Mouse (Mus musculus): ENCODE results near the gene Efhc1. TPM values are rescaled to one million over a fixed set of nuclear protein-coding genes. Genes with fewer than 3 reads are reported as not detected.
A peak's percentile ranks its signal among the peaks of the same experiment; 100 is the strongest.

Gene Efhc1
- polyA plus RNA-seq, 1 experiment = not detected

DNA sequence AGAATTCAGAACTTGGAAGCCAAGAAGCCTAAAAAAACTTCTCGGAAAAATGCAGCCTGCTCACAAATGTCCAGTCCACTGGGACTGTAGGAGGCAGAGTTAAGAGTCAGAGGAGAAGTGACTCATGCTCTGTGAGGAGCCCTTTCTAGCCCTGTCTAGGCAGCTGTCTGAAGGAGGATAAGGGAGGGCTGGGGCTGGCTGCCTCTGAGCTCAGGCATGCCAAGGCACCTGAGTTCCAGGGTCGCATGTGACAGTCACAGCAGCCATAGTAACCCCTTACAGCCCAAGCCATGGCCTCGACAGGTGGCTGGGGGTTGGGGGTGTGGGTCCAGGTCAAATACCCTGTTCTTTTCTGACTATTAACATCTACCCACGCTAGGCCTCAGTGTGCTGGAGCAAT, 57.5 kb downstream of the Efhc1 start:
- Histone ChIP-seq H3K27ac (ENCODE audit: insufficient read depth, low read depth, low read length) (peak overlapping the region; percentile 88), H3K4me1 (ENCODE audit: control insufficient read depth, insufficient read depth, low read length) (peaks cover 25% of the 10 kb centered on the region), H3K4me3 (ENCODE audit: insufficient read depth, low read depth, low read length) (no peak overlapping the region)
- WGBS = 39% methylated on average over 4 of the region's 4 CpGs
- TF ChIP-seq POLR2A (IDR thresholded peaks at IDR 0.05; ENCODE audit: insufficient read depth, low read depth, low read length) (no peak), CTCF (IDR thresholded peaks at IDR 0.05; ENCODE audit: insufficient read depth, low read depth, low read length) (no peak)

DNA sequence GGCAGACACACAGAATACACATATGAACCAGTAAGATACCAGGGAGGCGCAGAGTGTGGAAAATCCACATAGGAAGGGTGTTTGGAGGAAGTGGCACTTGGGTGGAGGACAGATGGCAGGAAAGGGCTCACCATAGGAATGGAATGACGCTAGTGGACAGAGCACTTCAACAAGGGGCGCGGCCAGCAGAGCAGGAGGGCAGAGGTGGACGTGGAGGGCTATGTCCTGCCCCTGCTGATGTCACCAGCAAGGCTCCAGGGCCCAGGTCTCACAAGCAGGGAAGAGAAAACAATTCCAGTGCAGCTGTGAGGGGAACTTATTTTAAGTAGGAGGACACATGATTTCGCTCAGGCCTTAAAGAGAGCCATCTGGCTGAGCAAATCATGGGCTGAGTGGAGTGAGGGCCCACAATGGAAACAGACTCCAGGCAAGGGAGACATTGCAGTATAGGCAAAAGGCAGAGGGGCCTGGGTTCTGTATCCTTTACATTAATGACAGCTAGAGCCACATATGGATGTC, 58.9 kb downstream of the Efhc1 start:
- TF ChIP-seq CTCF (IDR thresholded peaks at IDR 0.05; ENCODE audit: insufficient read depth, low read depth, low read length) (no peak), POLR2A (IDR thresholded peaks at IDR 0.05; ENCODE audit: insufficient read depth, low read depth, low read length) (no peak)
- WGBS = 78% methylated on average over 6 of the region's 6 CpGs
- Histone ChIP-seq H3K4me3 (ENCODE audit: insufficient read depth, low read depth, low read length) (no peak overlapping the region), H3K27ac (ENCODE audit: insufficient read depth, low read depth, low read length) (peak overlapping the region; percentile 82), H3K4me1 (ENCODE audit: control insufficient read depth, insufficient read depth, low read length) (peaks cover 32% of the 10 kb centered on the region)

DNA sequence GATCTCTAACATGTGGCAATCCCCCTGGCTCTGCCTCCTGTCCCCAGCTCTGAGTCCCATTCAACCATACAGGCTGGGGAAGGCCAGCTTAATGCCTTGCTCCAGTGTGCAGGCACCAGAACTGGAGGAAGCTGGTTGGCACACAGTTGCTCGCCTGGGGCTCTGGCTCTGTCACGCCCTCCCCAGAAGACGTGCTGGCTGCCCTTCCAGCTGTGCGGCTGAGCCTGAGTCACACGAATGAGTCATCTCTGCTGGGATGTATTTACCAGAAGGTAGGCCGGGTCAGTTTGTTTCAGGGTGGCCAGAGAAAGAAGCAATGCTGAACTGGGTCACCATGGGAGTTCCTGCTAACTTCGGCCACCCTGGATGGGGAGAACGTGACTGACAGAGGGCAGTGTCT, 63.0 kb downstream of the Efhc1 start:
- H3K4me1 ChIP-seq (ENCODE audit: control insufficient read depth, insufficient read depth, low read length) = peaks cover 22% of the 10 kb centered on the region
- WGBS = 27% methylated on average over 8 of the region's 8 CpGs
- H3K27ac ChIP-seq (ENCODE audit: insufficient read depth, low read depth, low read length) = peak overlapping the region; percentile 56
- no peak overlapping the region for H3K4me3 ChIP-seq (ENCODE audit: insufficient read depth, low read depth, low read length)
- TF ChIP-seq CTCF (IDR thresholded peaks at IDR 0.05; ENCODE audit: insufficient read depth, low read depth, low read length) (no peak), POLR2A (IDR thresholded peaks at IDR 0.05; ENCODE audit: insufficient read depth, low read depth, low read length) (no peak)

DNA sequence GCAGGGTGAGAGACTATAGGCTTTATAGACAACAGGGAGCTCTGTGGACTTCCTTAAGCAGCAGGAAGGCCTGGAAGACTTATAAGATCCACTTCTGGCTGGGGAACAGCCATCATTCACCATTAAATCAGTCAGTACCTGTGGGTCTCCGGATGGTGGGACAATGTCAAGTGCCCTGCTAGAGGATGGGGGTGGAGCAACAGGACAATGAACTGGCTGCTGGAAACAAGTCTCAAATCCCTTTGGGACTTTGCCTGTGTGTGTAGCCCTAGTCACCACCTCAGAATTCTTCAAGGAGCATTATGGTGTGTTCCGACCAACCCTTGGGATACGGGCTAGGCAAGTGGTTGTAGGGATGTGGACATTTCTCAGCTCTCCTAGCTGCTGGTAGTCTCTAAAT, 71.7 kb downstream of the Efhc1 start:
- 92% methylated on average over 3 of the region's 3 CpGs for WGBS
- Histone ChIP-seq H3K4me1 (ENCODE audit: control insufficient read depth, insufficient read depth, low read length) (no peaks in the 10 kb centered on the region), H3K27ac (ENCODE audit: insufficient read depth, low read depth, low read length) (no peak overlapping the region), H3K4me3 (ENCODE audit: insufficient read depth, low read depth, low read length) (no peak overlapping the region)
- TF ChIP-seq POLR2A (IDR thresholded peaks at IDR 0.05; ENCODE audit: insufficient read depth, low read depth, low read length) (no peak), CTCF (IDR thresholded peaks at IDR 0.05; ENCODE audit: insufficient read depth, low read depth, low read length) (no peak)

DNA sequence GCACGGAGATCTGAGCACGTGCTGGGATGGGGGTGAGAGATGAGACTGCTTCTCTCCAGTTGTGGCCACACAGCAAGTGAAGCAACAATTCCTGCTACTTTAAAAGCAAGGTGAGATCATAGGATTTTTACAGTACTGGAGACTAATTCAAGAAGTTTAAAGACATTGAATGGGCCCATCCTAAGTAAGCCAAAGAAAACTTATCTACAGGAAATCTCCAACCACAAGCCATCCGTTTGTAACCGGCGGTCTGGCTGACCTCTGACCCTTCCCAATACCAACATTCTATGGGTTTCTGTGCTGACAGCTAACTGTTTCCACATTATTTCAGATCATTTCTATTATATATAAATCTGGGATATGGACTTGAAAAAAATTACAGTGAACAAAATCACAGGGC, 73.8 kb downstream of the Efhc1 start:
- Histone ChIP-seq H3K4me1 (ENCODE audit: control insufficient read depth, insufficient read depth, low read length) (no peaks in the 10 kb centered on the region), H3K27ac (ENCODE audit: insufficient read depth, low read depth, low read length) (no peak overlapping the region), H3K4me3 (ENCODE audit: insufficient read depth, low read depth, low read length) (no peak overlapping the region)
- 84% methylated on average over 5 of the region's 5 CpGs for WGBS
- no peak for TF ChIP-seq POLR2A (IDR thresholded peaks at IDR 0.05; ENCODE audit: insufficient read depth, low read depth, low read length)
- TF ChIP-seq CTCF (IDR thresholded peaks at IDR 0.05; ENCODE audit: insufficient read depth, low read depth, low read length) = no peak

DNA sequence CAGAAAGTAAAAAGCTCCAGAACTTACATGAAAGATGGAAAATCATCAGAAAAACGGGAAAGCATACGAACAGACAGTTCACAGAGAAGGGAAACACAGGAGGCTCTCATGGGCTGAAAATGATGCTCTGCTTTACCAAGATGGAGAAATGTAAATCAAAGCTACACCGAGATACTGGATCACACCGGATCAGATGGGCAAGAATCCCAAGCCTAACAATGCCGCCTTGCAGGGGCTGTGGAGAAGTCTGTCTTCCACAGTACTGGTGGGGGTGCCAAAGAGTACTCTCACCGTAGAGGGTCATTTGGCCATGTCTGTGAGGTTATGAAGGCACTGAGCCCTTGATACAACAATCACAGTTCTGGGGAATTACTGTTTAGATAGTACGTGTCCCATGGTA, 75.1 kb downstream of the Efhc1 start:
- TF ChIP-seq CTCF (IDR thresholded peaks at IDR 0.05; ENCODE audit: insufficient read depth, low read depth, low read length) (no peak), POLR2A (IDR thresholded peaks at IDR 0.05; ENCODE audit: insufficient read depth, low read depth, low read length) (no peak)
- Histone ChIP-seq H3K27ac (ENCODE audit: insufficient read depth, low read depth, low read length) (no peak overlapping the region), H3K4me3 (ENCODE audit: insufficient read depth, low read depth, low read length) (no peak overlapping the region), H3K4me1 (ENCODE audit: control insufficient read depth, insufficient read depth, low read length) (no peaks in the 10 kb centered on the region)
- 79% methylated on average over 7 of the region's 7 CpGs for WGBS

DNA sequence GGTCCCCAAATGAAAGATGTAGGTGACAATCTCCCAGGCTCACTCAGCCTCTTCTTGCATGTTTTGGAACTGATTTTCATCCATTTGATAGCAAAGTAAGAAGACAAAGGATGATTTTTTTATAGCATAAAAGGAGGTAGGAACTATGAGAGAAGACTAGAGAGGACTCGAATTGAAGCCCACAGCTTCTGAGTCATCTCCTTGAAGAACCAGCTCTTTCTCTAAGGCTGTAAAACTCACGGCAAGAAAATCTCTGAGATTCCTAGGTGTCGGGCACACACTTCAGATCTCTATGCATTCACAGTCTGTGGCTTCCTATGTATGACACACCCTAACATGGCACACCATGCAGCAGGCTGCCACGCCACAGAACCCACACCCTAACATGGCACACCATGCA, 77.6 kb downstream of the Efhc1 start:
- Histone ChIP-seq H3K27ac (ENCODE audit: insufficient read depth, low read depth, low read length) (no peak overlapping the region), H3K4me3 (ENCODE audit: insufficient read depth, low read depth, low read length) (no peak overlapping the region), H3K4me1 (ENCODE audit: control insufficient read depth, insufficient read depth, low read length) (no peaks in the 10 kb centered on the region)
- WGBS = 60% methylated on average over 4 of the region's 4 CpGs
- TF ChIP-seq POLR2A (IDR thresholded peaks at IDR 0.05; ENCODE audit: insufficient read depth, low read depth, low read length) (no peak), CTCF (IDR thresholded peaks at IDR 0.05; ENCODE audit: insufficient read depth, low read depth, low read length) (no peak)

DNA sequence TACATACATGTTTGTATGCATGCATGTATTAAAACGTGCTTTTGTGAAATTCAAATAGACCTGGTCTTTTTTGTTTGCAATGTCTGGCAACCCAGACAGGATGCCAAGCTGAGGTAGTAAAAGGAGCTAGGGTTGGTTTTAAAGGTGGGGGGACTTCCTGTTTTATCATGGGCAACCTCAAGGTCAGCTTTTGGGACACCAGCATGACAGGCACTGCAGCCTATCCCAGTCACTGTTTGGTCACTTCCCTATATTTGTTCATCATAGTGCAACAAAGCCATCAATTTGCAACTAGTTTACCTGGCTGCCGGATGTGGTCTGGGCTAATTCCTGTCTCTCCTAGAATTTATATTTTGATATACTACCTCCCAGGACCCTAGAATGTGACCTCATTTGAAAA, 80.2 kb downstream of the Efhc1 start:
- WGBS = 94% methylated on average over 2 of the region's 2 CpGs
- no peaks in the 10 kb centered on the region for H3K4me1 ChIP-seq (ENCODE audit: control insufficient read depth, insufficient read depth, low read length)
- no peak overlapping the region for H3K4me3 ChIP-seq (ENCODE audit: insufficient read depth, low read depth, low read length)
- TF ChIP-seq CTCF (IDR thresholded peaks at IDR 0.05; ENCODE audit: insufficient read depth, low read depth, low read length) = no peak
- no peak for TF ChIP-seq POLR2A (IDR thresholded peaks at IDR 0.05; ENCODE audit: insufficient read depth, low read depth, low read length)
- no peak overlapping the region for H3K27ac ChIP-seq (ENCODE audit: insufficient read depth, low read depth, low read length)

DNA sequence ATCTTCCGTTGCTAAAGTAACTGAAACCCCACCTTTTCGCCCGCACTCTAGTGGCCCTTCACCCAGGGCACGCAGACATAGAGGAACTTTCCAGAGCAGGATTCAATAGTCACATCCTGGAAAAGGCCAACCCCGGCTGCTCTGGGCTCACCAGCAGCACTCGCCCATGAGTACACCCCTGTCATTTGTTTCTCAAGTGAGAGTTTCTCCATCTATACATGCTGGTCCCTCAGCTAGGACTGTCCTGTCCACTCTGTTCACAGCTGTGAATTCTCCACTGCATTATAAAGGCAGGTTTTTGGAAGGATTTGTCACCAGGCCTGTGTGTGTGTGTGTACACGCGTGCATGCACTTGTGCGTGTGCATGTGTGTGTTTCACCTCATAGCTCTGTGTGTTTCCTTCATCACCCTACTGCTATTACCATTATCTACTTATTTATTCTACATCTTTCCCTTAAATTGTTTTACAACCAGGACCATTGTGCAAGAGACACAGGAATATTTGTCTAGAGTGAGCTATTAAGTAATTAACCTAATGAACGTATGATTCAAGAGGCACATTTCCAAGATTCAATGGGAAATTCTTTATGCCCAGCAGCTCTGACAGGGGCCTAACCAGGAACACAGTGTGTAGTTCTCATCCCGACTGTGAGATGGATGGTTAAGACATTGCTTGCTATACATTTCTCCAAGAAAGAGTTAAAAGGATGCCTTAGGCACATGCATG, 81.8 kb downstream of the Efhc1 start:
- Histone ChIP-seq H3K27ac (ENCODE audit: insufficient read depth, low read depth, low read length) (no peak overlapping the region), H3K4me3 (ENCODE audit: insufficient read depth, low read depth, low read length) (no peak overlapping the region), H3K4me1 (ENCODE audit: control insufficient read depth, insufficient read depth, low read length) (no peaks in the 10 kb centered on the region)
- TF ChIP-seq CTCF (IDR thresholded peaks at IDR 0.05; ENCODE audit: insufficient read depth, low read depth, low read length) = no peak
- 91% methylated on average over 11 of the region's 11 CpGs for WGBS

DNA sequence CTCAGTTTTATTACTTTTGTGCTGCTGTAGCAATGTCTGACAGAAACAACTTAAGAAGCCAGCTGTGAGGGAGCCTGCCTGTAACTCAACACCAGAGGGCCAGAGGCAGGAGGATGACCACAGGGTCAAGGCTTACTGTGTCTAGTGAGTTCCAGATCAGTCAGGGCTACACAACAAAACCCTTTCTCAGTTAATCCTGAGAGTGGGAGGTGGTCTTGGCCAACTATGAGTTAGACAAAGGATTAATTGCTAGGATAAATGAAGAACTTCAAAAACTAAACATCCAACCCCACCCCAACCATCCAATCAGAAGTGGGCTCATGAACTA, 82.3 kb downstream of the Efhc1 start:
- no peak for TF ChIP-seq POLR2A (IDR thresholded peaks at IDR 0.05; ENCODE audit: insufficient read depth, low read depth, low read length)
- no peak for TF ChIP-seq CTCF (IDR thresholded peaks at IDR 0.05; ENCODE audit: insufficient read depth, low read depth, low read length)
- H3K4me3 ChIP-seq (ENCODE audit: insufficient read depth, low read depth, low read length) = no peak overlapping the region
- no peak overlapping the region for H3K27ac ChIP-seq (ENCODE audit: insufficient read depth, low read depth, low read length)
- no peaks in the 10 kb centered on the region for H3K4me1 ChIP-seq (ENCODE audit: control insufficient read depth, insufficient read depth, low read length)
